Mouse (Mus musculus): ENCODE data around the gene Hmcn2.

Hmcn2 gene

GRCm38 (mm10) chr2:31416968-31417367 is 102.8 kb downstream of the Hmcn2 start:
- no peak for DNase-seq (ENCODE audit: low spot score in 2 of 2)

- DNase-seq (ENCODE audit: low spot score in 2 of 2) = no peak
Measured at GRCm38 (mm10) chr2:31418021-31418420, 103.8 kb downstream of the Hmcn2 start.

- DNase-seq (ENCODE audit: low spot score in 2 of 2) = no peak
Measured at GRCm38 (mm10) chr2:31418571-31418970, 104.4 kb downstream of the Hmcn2 start.

- DNase-seq (ENCODE audit: low spot score in 2 of 2) = no peak
Measured at GRCm38 (mm10) chr2:31420914-31421313, 106.7 kb downstream of the Hmcn2 start.

- DNase-seq (ENCODE audit: low spot score in 2 of 2) = no peak
Measured at GRCm38 (mm10) chr2:31422576-31422975, 108.4 kb downstream of the Hmcn2 start.

GRCm38 (mm10) chr2:31431477-31431876 is 117.3 kb downstream of the Hmcn2 start:
- DNase-seq (ENCODE audit: low spot score in 2 of 2) = no peak

- DNase-seq (ENCODE audit: low spot score in 2 of 2) = no peak
Measured at GRCm38 (mm10) chr2:31434746-31435145, 120.5 kb downstream of the Hmcn2 start.

GRCm38 (mm10) chr2:31435567-31435966 is 121.4 kb downstream of the Hmcn2 start:
- DNase-seq (ENCODE audit: low spot score in 2 of 2) = no peak

GRCm38 (mm10) chr2:31437480-31438245 is 123.4 kb downstream of the Hmcn2 start:
- no peak for DNase-seq (ENCODE audit: low spot score in 2 of 2)

GRCm38 (mm10) chr2:31439576-31439975 is 125.4 kb downstream of the Hmcn2 start:
- no peak for DNase-seq (ENCODE audit: low spot score in 2 of 2)

GRCm38 (mm10) chr2:31442480-31443160 is 128.4 kb downstream of the Hmcn2 start:
- DNase-seq (ENCODE audit: low spot score in 2 of 2) = peak in 1 of 2 experiments; percentile 36

- no peak for DNase-seq (ENCODE audit: low spot score in 2 of 2)
Measured at GRCm38 (mm10) chr2:31446036-31446435, 131.8 kb downstream of the Hmcn2 start.

GRCm38 (mm10) chr2:31446456-31446855 is 132.2 kb downstream of the Hmcn2 start:
- no peak for DNase-seq (ENCODE audit: low spot score in 2 of 2)

GRCm38 (mm10) chr2:31447536-31447935 is 133.3 kb downstream of the Hmcn2 start:
- DNase-seq (ENCODE audit: low spot score in 2 of 2) = no peak

GRCm38 (mm10) chr2:31448756-31449440 is 134.7 kb downstream of the Hmcn2 start:
- DNase-seq (ENCODE audit: low spot score in 2 of 2) = no peak

GRCm38 (mm10) chr2:31449441-31449815 is 135.2 kb downstream of the Hmcn2 start:
- DNase-seq (ENCODE audit: low spot score in 2 of 2) = peak; percentile 42 to 56

GRCm38 (mm10) chr2:31449902-31450301 is 135.7 kb downstream of the Hmcn2 start:
- DNase-seq (ENCODE audit: low spot score in 2 of 2) = no peak

- no peak for DNase-seq (ENCODE audit: low spot score in 2 of 2)
Measured at GRCm38 (mm10) chr2:31450661-31451060, 136.4 kb downstream of the Hmcn2 start.

- DNase-seq (ENCODE audit: low spot score in 2 of 2) = no peak
Measured at GRCm38 (mm10) chr2:31451530-31451929, 137.3 kb downstream of the Hmcn2 start.

GRCm38 (mm10) chr2:31453011-31453410 is 138.8 kb downstream of the Hmcn2 start:
- DNase-seq (ENCODE audit: low spot score in 2 of 2) = no peak

- DNase-seq (ENCODE audit: low spot score in 2 of 2) = no peak
Measured at GRCm38 (mm10) chr2:31453559-31454177, 139.5 kb downstream of the Hmcn2 start.

GRCm38 (mm10) chr2:31454280-31454679 is 140.1 kb downstream of the Hmcn2 start:
- no peak for DNase-seq (ENCODE audit: low spot score in 2 of 2)
